Mouse (Mus musculus): Measurements from ENCODE around the gene Olfr137. TPM values are rescaled to one million over a fixed set of nuclear protein-coding genes. Genes with fewer than 3 reads are reported as not detected.

The Olfr137 gene
- total RNA-seq (2014; rRNA removed) (not detected in 2 replicates), polyA plus RNA-seq (2015; fragmentation: Nextera tagmentation; extraction: Ambion mirVana) (not detected in 2 replicates)

GRCm38 (mm10) chr17:38307470-38307869 lies at the start of gene Olfr137:
Gene Olfr137 (minus strand): TSS chr17:38307570.
- Histone ChIP-seq H3K36me3 (ENCODE audit: insufficient read depth, low read length) (no peaks in the 10 kb centered on the region), H3K4me2 (ENCODE audit: low read depth, low read length, poor library complexity, severe bottlenecking) (no peak within 1 kb of the TSS), H3K27ac (ENCODE audit: low read depth, low read length) (no peak within 1 kb of the TSS), H3K9ac (replicated peaks; ENCODE audit: low read length, poor library complexity, severe bottlenecking) (no peak within 1 kb of the TSS), H3K4me1 (ENCODE audit: insufficient read depth, low read length) (no peaks in the 10 kb centered on the region), H3K9me3 (ENCODE audit: low read length) (peaks cover 8% of the 10 kb centered on the region), H3K27me3 (ENCODE audit: insufficient read depth, low read length) (no peaks in the 10 kb centered on the region), H3K4me3 (ENCODE audit: low read depth, low read length) (no peak within 1 kb of the TSS)
- DNase-seq (ENCODE audit: low spot score) (no peak), ATAC-seq (ENCODE audit: low FRiP score) (no peak)
- no peak for TF ChIP-seq CTCF (IDR thresholded peaks at IDR 0.05)

DNA sequence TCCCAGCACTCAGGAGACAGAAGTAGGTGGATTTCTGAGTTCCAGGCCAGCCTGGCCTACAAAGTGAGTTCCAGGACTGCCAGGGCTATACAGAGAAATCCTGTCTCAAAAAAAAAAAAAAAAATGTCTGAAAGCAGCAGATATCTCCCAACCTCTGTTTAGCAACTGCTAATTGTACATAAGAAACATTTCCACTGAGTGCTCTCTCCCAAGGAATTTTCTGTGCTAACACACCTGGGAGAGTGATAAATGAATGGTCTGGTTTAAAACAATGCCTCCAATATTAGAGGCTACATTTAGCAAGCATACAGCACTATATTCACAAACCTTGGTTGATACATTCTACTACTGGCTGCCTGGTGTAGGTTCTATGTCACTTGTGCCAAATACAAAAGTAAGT lies 22.2 kb upstream of the Olfr137 start, which contains the start of gene Olfr136:
TSS of gene Olfr136 (plus strand) at position 301 of the 400 bp plus-strand sequence.
- Histone ChIP-seq H3K27ac (ENCODE audit: low read depth, low read length) (no peak within 1 kb of the TSS), H3K9me3 (ENCODE audit: low read length) (peaks cover 4% of the 10 kb centered on the region; the same call in 1 of the 2 replicates), H3K4me2 (ENCODE audit: low read depth, low read length, poor library complexity, severe bottlenecking) (no peak within 1 kb of the TSS), H3K4me3 (ENCODE audit: low read depth, low read length) (no peak within 1 kb of the TSS), H3K4me1 (ENCODE audit: insufficient read depth, low read length) (no peaks in the 10 kb centered on the region), H3K27me3 (ENCODE audit: insufficient read depth, low read length) (no peaks in the 10 kb centered on the region), H3K36me3 (ENCODE audit: insufficient read depth, low read length) (no peaks in the 10 kb centered on the region), H3K9ac (replicated peaks; ENCODE audit: low read length, poor library complexity, severe bottlenecking) (no peak within 1 kb of the TSS)
- DNase-seq (ENCODE audit: low spot score) (no peak), ATAC-seq (ENCODE audit: low FRiP score) (no peak)
- TF ChIP-seq CTCF (IDR thresholded peaks at IDR 0.05), result no peak

GRCm38 (mm10) chr17:38260735-38261134 lies 46.6 kb downstream of the Olfr137 start, which contains the start of gene Olfr138:
Gene Olfr138 (plus strand): TSS chr17:38261035.
- whole genome bisulfite sequencing, result 71% methylated on average over 1 of the region's 1 CpGs
- Histone ChIP-seq H3K4me3 (ENCODE audit: low read depth, low read length) (no peak within 1 kb of the TSS), H3K9me3 (ENCODE audit: low read length) (0 out of 2 replicates have a peak, but pooled peaks cover 3% of the 10 kb centered on the region), H3K27ac (ENCODE audit: low read depth, low read length) (no peak within 1 kb of the TSS), H3K27me3 (ENCODE audit: insufficient read depth, low read length) (no peaks in the 10 kb centered on the region), H3K36me3 (ENCODE audit: insufficient read depth, low read length) (no peaks in the 10 kb centered on the region), H3K4me2 (ENCODE audit: low read depth, low read length, poor library complexity, severe bottlenecking) (no peak within 1 kb of the TSS), H3K9ac (replicated peaks; ENCODE audit: low read length, poor library complexity, severe bottlenecking) (no peak within 1 kb of the TSS), H3K4me1 (ENCODE audit: insufficient read depth, low read length) (no peaks in the 10 kb centered on the region)
- no peak for TF ChIP-seq CTCF (IDR thresholded peaks at IDR 0.05)
- ATAC-seq (ENCODE audit: low FRiP score) (no peak), DNase-seq (ENCODE audit: low spot score) (no peak)

Other genes with a start within 250 kb of the Olfr137 start
- gene Olfr129, start 247.5 kb downstream of the Olfr137 start, total RNA-seq (2014; rRNA removed), result not detected in 2 replicates
- not detected in 2 replicates for gene Olfr129, start 247.5 kb downstream of the Olfr137 start, polyA plus RNA-seq (2015; fragmentation: Nextera tagmentation; extraction: Ambion mirVana)
- gene Olfr130, start 243.6 kb downstream of the Olfr137 start, total RNA-seq (2014; rRNA removed), result not detected in 2 replicates
- not detected in 2 replicates for gene Olfr130, start 243.6 kb downstream of the Olfr137 start, polyA plus RNA-seq (2015; fragmentation: Nextera tagmentation; extraction: Ambion mirVana)
- not detected in 2 replicates for gene Olfr131, start 218.9 kb downstream of the Olfr137 start, total RNA-seq (2014; rRNA removed)
- not detected in 2 replicates for gene Olfr131, start 218.9 kb downstream of the Olfr137 start, polyA plus RNA-seq (2015; fragmentation: Nextera tagmentation; extraction: Ambion mirVana)
- gene Olfr132, start 173.0 kb downstream of the Olfr137 start, total RNA-seq (2014; rRNA removed), result not detected in 2 replicates
- not detected in 2 replicates for gene Olfr132, start 173.0 kb downstream of the Olfr137 start, polyA plus RNA-seq (2015; fragmentation: Nextera tagmentation; extraction: Ambion mirVana)
- not detected in 2 replicates for gene Olfr133, start 162.3 kb downstream of the Olfr137 start, total RNA-seq (2014; rRNA removed)
- gene Olfr133, start 162.3 kb downstream of the Olfr137 start, polyA plus RNA-seq (2015; fragmentation: Nextera tagmentation; extraction: Ambion mirVana), result not detected in 2 replicates
- gene Olfr134, start 136.2 kb downstream of the Olfr137 start, total RNA-seq (2014; rRNA removed), result not detected in 2 replicates
- gene Olfr134, start 136.2 kb downstream of the Olfr137 start, polyA plus RNA-seq (2015; fragmentation: Nextera tagmentation; extraction: Ambion mirVana), result not detected in 2 replicates
- gene Olfr135, start 103.2 kb downstream of the Olfr137 start, total RNA-seq (2014; rRNA removed), result not detected in 2 replicates
- gene Olfr135, start 103.2 kb downstream of the Olfr137 start, polyA plus RNA-seq (2015; fragmentation: Nextera tagmentation; extraction: Ambion mirVana), result not detected in 2 replicates
- gene Olfr138, start 46.5 kb downstream of the Olfr137 start, total RNA-seq (2014; rRNA removed), result not detected in 2 replicates
- gene Olfr138, start 46.5 kb downstream of the Olfr137 start, polyA plus RNA-seq (2015; fragmentation: Nextera tagmentation; extraction: Ambion mirVana), result not detected in 2 replicates
- not detected in 2 replicates for gene Olfr136, start 22.3 kb upstream of the Olfr137 start, total RNA-seq (2014; rRNA removed)
- gene Olfr136, start 22.3 kb upstream of the Olfr137 start, polyA plus RNA-seq (2015; fragmentation: Nextera tagmentation; extraction: Ambion mirVana), result not detected in 2 replicates
- not detected in 2 replicates for gene Esp36, start 112.6 kb upstream of the Olfr137 start, total RNA-seq (2014; rRNA removed)
- not detected in 2 replicates for gene Esp36, start 112.6 kb upstream of the Olfr137 start, polyA plus RNA-seq (2015; fragmentation: Nextera tagmentation; extraction: Ambion mirVana)
- gene Esp34, start 246.6 kb upstream of the Olfr137 start, total RNA-seq (2014; rRNA removed), result not detected in 2 replicates
- not detected in 2 replicates for gene Esp34, start 246.6 kb upstream of the Olfr137 start, polyA plus RNA-seq (2015; fragmentation: Nextera tagmentation; extraction: Ambion mirVana)